Mouse (Mus musculus): ENCODE results near the gene Hmcn1. TPM values are rescaled to one million over a fixed set of nuclear protein-coding genes. Genes with fewer than 3 reads are reported as not detected.

Gene Hmcn1
- polyA plus RNA-seq, 1 experiment from 2014 or later: 2.0 TPM

GRCm38 (mm10) chr1:150824334-150825005 is 168.8 kb downstream of the Hmcn1 start:
- 74% methylated on average over 5 of the region's 5 CpGs for WGBS
- Histone ChIP-seq H3K9ac (ENCODE audit: low read depth, low read length) (no peak overlapping the region), H3K27ac (ENCODE audit: low read length) (no peak overlapping the region), H3K4me3 (ENCODE audit: low read depth, low read length) (no peak overlapping the region), H3K27me3 (ENCODE audit: control insufficient read depth, insufficient read depth, low read depth, low read length) (no peaks in the 10 kb centered on the region), H3K4me2 (ENCODE audit: low read length) (no peak overlapping the region), H3K36me3 (ENCODE audit: control insufficient read depth, insufficient read depth, low read length) (no peaks in the 10 kb centered on the region), H3K4me1 (ENCODE audit: control insufficient read depth, insufficient read depth, low read length) (no peaks in the 10 kb centered on the region), H3K9me3 (replicated peaks; ENCODE audit: control insufficient read depth, low read length, poor library complexity, severe bottlenecking) (no peaks in the 10 kb centered on the region)
- no peak for ATAC-seq

GRCm38 (mm10) chr1:150816035-150816807 is 177.0 kb downstream of the Hmcn1 start:
- Histone ChIP-seq H3K9me3 (replicated peaks; ENCODE audit: control insufficient read depth, low read length, poor library complexity, severe bottlenecking) (no peaks in the 10 kb centered on the region), H3K4me3 (ENCODE audit: low read depth, low read length) (no peak overlapping the region), H3K27me3 (ENCODE audit: control insufficient read depth, insufficient read depth, low read depth, low read length) (no peaks in the 10 kb centered on the region), H3K27ac (ENCODE audit: low read length) (no peak overlapping the region), H3K9ac (ENCODE audit: low read depth, low read length) (no peak overlapping the region), H3K36me3 (ENCODE audit: control insufficient read depth, insufficient read depth, low read length) (no peaks in the 10 kb centered on the region), H3K4me2 (ENCODE audit: low read length) (no peak overlapping the region), H3K4me1 (ENCODE audit: control insufficient read depth, insufficient read depth, low read length) (no peaks in the 10 kb centered on the region)
- no peak for ATAC-seq
- WGBS: 91% methylated on average over 11 of the region's 11 CpGs

GRCm38 (mm10) chr1:150814917-150815316 is 178.3 kb downstream of the Hmcn1 start:
- Histone ChIP-seq H3K9me3 (replicated peaks; ENCODE audit: control insufficient read depth, low read length, poor library complexity, severe bottlenecking) (no peaks in the 10 kb centered on the region), H3K9ac (ENCODE audit: low read depth, low read length) (no peak overlapping the region), H3K36me3 (ENCODE audit: control insufficient read depth, insufficient read depth, low read length) (no peaks in the 10 kb centered on the region), H3K4me2 (ENCODE audit: low read length) (no peak overlapping the region), H3K4me1 (ENCODE audit: control insufficient read depth, insufficient read depth, low read length) (no peaks in the 10 kb centered on the region), H3K4me3 (ENCODE audit: low read depth, low read length) (no peak overlapping the region), H3K27me3 (ENCODE audit: control insufficient read depth, insufficient read depth, low read depth, low read length) (no peaks in the 10 kb centered on the region), H3K27ac (ENCODE audit: low read length) (no peak overlapping the region)
- WGBS: 89% methylated on average over 4 of the region's 4 CpGs
- no peak for ATAC-seq

- no peaks in the 10 kb centered on the region for H3K9me3 ChIP-seq (replicated peaks; ENCODE audit: control insufficient read depth, low read length, poor library complexity, severe bottlenecking)
- H3K9ac ChIP-seq (ENCODE audit: low read depth, low read length): no peak overlapping the region
- H3K36me3 ChIP-seq (ENCODE audit: control insufficient read depth, insufficient read depth, low read length): no peaks in the 10 kb centered on the region
- no peak overlapping the region for H3K4me2 ChIP-seq (ENCODE audit: low read length)
- H3K27ac ChIP-seq (ENCODE audit: low read length): no peak overlapping the region
- no peaks in the 10 kb centered on the region for H3K27me3 ChIP-seq (ENCODE audit: control insufficient read depth, insufficient read depth, low read depth, low read length)
- H3K4me3 ChIP-seq (ENCODE audit: low read depth, low read length): no peak overlapping the region
- ATAC-seq: no peak
- no peaks in the 10 kb centered on the region for H3K4me1 ChIP-seq (ENCODE audit: control insufficient read depth, insufficient read depth, low read length)
Observed at GRCm38 (mm10) chr1:150813381-150813780, 179.9 kb downstream of the Hmcn1 start.

DNA sequence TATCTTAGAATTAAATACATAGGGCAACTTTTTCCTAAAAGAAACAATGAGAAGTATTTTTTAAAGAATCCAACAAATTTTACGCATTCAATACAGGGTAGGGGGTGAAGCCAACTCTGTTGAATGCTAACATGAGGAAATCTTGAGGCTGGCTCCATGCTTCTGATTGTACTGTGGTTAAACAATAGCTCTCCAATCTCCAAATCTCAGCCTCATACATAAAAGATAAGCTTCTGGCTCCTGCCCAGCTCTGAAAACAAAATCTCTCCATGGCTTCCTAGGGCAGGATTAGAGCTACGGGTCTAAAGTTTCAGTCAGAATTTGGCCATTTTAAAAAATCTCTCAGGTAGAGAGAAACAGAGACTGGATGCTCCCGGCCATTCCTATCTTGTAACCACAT is 186.4 kb downstream of the Hmcn1 start:
- Histone ChIP-seq H3K36me3 (ENCODE audit: control insufficient read depth, insufficient read depth, low read length) (no peaks in the 10 kb centered on the region), H3K9ac (ENCODE audit: low read depth, low read length) (no peak overlapping the region), H3K4me1 (ENCODE audit: control insufficient read depth, insufficient read depth, low read length) (no peaks in the 10 kb centered on the region), H3K27me3 (ENCODE audit: control insufficient read depth, insufficient read depth, low read depth, low read length) (no peaks in the 10 kb centered on the region), H3K4me2 (ENCODE audit: low read length) (no peak overlapping the region), H3K4me3 (ENCODE audit: low read depth, low read length) (no peak overlapping the region), H3K27ac (ENCODE audit: low read length) (no peak overlapping the region), H3K9me3 (replicated peaks; ENCODE audit: control insufficient read depth, low read length, poor library complexity, severe bottlenecking) (no peaks in the 10 kb centered on the region)
- ATAC-seq: no peak
- WGBS: 22% methylated on average over 3 of the region's 3 CpGs

- no peaks in the 10 kb centered on the region for H3K27me3 ChIP-seq (ENCODE audit: control insufficient read depth, insufficient read depth, low read depth, low read length)
Observed at GRCm38 (mm10) chr1:150805466-150805865, 187.8 kb downstream of the Hmcn1 start.

GRCm38 (mm10) chr1:150804235-150805099 is 188.8 kb downstream of the Hmcn1 start:
- H3K9me3 ChIP-seq (replicated peaks; ENCODE audit: control insufficient read depth, low read length, poor library complexity, severe bottlenecking): no peaks in the 10 kb centered on the region
- WGBS: 67% methylated on average over 9 of the region's 9 CpGs
- H3K36me3 ChIP-seq (ENCODE audit: control insufficient read depth, insufficient read depth, low read length): no peaks in the 10 kb centered on the region
- H3K4me1 ChIP-seq (ENCODE audit: control insufficient read depth, insufficient read depth, low read length): no peaks in the 10 kb centered on the region
- no peak for ATAC-seq
- H3K27me3 ChIP-seq (ENCODE audit: control insufficient read depth, insufficient read depth, low read depth, low read length): no peaks in the 10 kb centered on the region
- no peak overlapping the region for H3K4me2 ChIP-seq (ENCODE audit: low read length)
- no peak overlapping the region for H3K4me3 ChIP-seq (ENCODE audit: low read depth, low read length)
- no peak overlapping the region for H3K9ac ChIP-seq (ENCODE audit: low read depth, low read length)
- no peak overlapping the region for H3K27ac ChIP-seq (ENCODE audit: low read length)

More at GRCm38 (mm10) chr1:150805466-150805865, 187.8 kb downstream of the Hmcn1 start:
- no peaks in the 10 kb centered on the region for H3K36me3 ChIP-seq (ENCODE audit: control insufficient read depth, insufficient read depth, low read length)
- no peak overlapping the region for H3K4me3 ChIP-seq (ENCODE audit: low read depth, low read length)
- H3K9ac ChIP-seq (ENCODE audit: low read depth, low read length): no peak overlapping the region
- H3K27ac ChIP-seq (ENCODE audit: low read length): no peak overlapping the region
- H3K4me1 ChIP-seq (ENCODE audit: control insufficient read depth, insufficient read depth, low read length): no peaks in the 10 kb centered on the region
- no peak overlapping the region for H3K4me2 ChIP-seq (ENCODE audit: low read length)
- 92% methylated on average over 2 of the region's 2 CpGs for WGBS
- no peak for ATAC-seq
- H3K9me3 ChIP-seq (replicated peaks; ENCODE audit: control insufficient read depth, low read length, poor library complexity, severe bottlenecking): no peaks in the 10 kb centered on the region

GRCm38 (mm10) chr1:150802642-150803041 is 190.6 kb downstream of the Hmcn1 start:
- H3K36me3 ChIP-seq (ENCODE audit: control insufficient read depth, insufficient read depth, low read length): no peaks in the 10 kb centered on the region
- no peak overlapping the region for H3K4me2 ChIP-seq (ENCODE audit: low read length)
- H3K27me3 ChIP-seq (ENCODE audit: control insufficient read depth, insufficient read depth, low read depth, low read length): no peaks in the 10 kb centered on the region
- no peak overlapping the region for H3K4me3 ChIP-seq (ENCODE audit: low read depth, low read length)
- no peaks in the 10 kb centered on the region for H3K4me1 ChIP-seq (ENCODE audit: control insufficient read depth, insufficient read depth, low read length)
- H3K9me3 ChIP-seq (replicated peaks; ENCODE audit: control insufficient read depth, low read length, poor library complexity, severe bottlenecking): no peaks in the 10 kb centered on the region; the same call in 1 of the 2 replicates
- ATAC-seq: peak; percentile 75
- no peak overlapping the region for H3K27ac ChIP-seq (ENCODE audit: low read length)
- no peak overlapping the region for H3K9ac ChIP-seq (ENCODE audit: low read depth, low read length)
- WGBS: 65% methylated on average over 12 of the region's 12 CpGs

All from midbrain, embryonic 16.5 days (tissue).